Mouse (Mus musculus) CH12.LX (cell line): ENCODE data around the gene Syndig1. TPM values are rescaled to one million over a fixed set of nuclear protein-coding genes. Genes with fewer than 3 reads are reported as not detected.

Source experiments
- DNase-seq: peaks from one replicate; pipeline ENCODE4 v3.0.0-alpha.2; 2013; ENCODE audit errors: extremely low read depth
- H3K27ac ChIP-seq: 2 replicates; pipeline ENCODE4 v1.5.1; 2012; ENCODE audit warnings: low read depth, mild to moderate bottlenecking, control low read depth, moderate library complexity; ENCODE audit not compliant: insufficient read depth
- H3K27me3 ChIP-seq: replicated peaks from 2 replicates; pipeline ENCODE3; 2012; ENCODE audit warnings: inconsistent platforms
- H3K36me3 ChIP-seq, 2 experiments: replicated peaks in 1 of 2; 2 replicates each; pipeline versions ENCODE3 to v1.6.1; 2012; ENCODE audit warnings: inconsistent platforms in 1 of 2, low read length in 1 of 2, mild to moderate bottlenecking in 1 of 2, mixed read lengths in 1 of 2, moderate library complexity in 1 of 2; ENCODE audit not compliant: control insufficient read depth in 1 of 2, insufficient read depth in 1 of 2
- H3K4me1 ChIP-seq, 2 experiments: 2 replicates each; pipeline ENCODE4 v1.6.1; 2012; ENCODE audit warnings: inconsistent platforms in 1 of 2, moderate library complexity in 1 of 2; ENCODE audit not compliant: insufficient read depth in 2 of 2, control insufficient read depth in 1 of 2
- H3K4me2 ChIP-seq: 2 replicates; pipeline ENCODE4 v1.6.1; 2012; ENCODE audit warnings: low read depth, mild to moderate bottlenecking, control low read depth; ENCODE audit not compliant: poor library complexity, insufficient read depth, severe bottlenecking
- H3K4me3 ChIP-seq, 3 experiments: fragments of 150-350 bp in 1 of 3; sonication (generic) in 1 of 3; replicated peaks in 1 of 3; 2 replicates each; pipeline versions ENCODE3 to v1.5.1; 2011 to 2012; ENCODE audit warnings: low read depth in 2 of 3, low read length in 2 of 3, mild to moderate bottlenecking in 2 of 3, moderate library complexity in 2 of 3, control low read depth in 1 of 3, improper control_type of control experiment in 1 of 3, inconsistent platforms in 1 of 3, mixed read lengths in 1 of 3; ENCODE audit not compliant: poor library complexity in 1 of 3
- H3K79me2 ChIP-seq: replicated peaks from 2 replicates; pipeline ENCODE4 v1.6.1; 2012; ENCODE audit warnings: mild to moderate bottlenecking, moderate library complexity; ENCODE audit not compliant: control insufficient read depth, poor library complexity, insufficient read depth, severe bottlenecking; ENCODE audit errors: extremely low read depth
- H3K9ac ChIP-seq: 2 replicates; pipeline ENCODE4 v1.6.1; 2012; ENCODE audit warnings: low read depth, mild to moderate bottlenecking, control low read depth, moderate library complexity; ENCODE audit not compliant: insufficient read depth
- H3K9me3 ChIP-seq: replicated peaks from 2 replicates; pipeline ENCODE3; 2012; ENCODE audit warnings: low read length, inconsistent platforms, mixed read lengths
- BHLHE40 ChIP-seq: IDR thresholded peaks from 2 replicates; pipeline ENCODE4 v1.6.1; 2011; ENCODE audit warnings: mild to moderate bottlenecking, low read depth, low read length, improper control_type of control experiment
- CHD1 ChIP-seq: IDR thresholded peaks from 2 replicates; pipeline ENCODE4 v1.6.1; 2012; ENCODE audit warnings: low read depth, low read length, improper control_type of control experiment, inconsistent platforms
- CHD2 ChIP-seq: IDR thresholded peaks from 2 replicates; pipeline ENCODE4 v1.6.1; 2011; ENCODE audit warnings: low read length, improper control_type of control experiment
- EP300 ChIP-seq: IDR thresholded peaks from 2 replicates; pipeline ENCODE4 v1.6.1; 2011; ENCODE audit warnings: low read length, improper control_type of control experiment
- KAT2A ChIP-seq: IDR thresholded peaks from 2 replicates; pipeline ENCODE4 v1.6.1; 2012; ENCODE audit warnings: low read length, improper control_type of control experiment, inconsistent platforms; ENCODE audit not compliant: insufficient replicate concordance
- MAFK ChIP-seq: IDR thresholded peaks from 2 replicates; pipeline ENCODE4 v1.6.1; 2011; ENCODE audit warnings: low read length, improper control_type of control experiment; ENCODE audit not compliant: insufficient replicate concordance
- MAX ChIP-seq: IDR thresholded peaks from 2 replicates; pipeline ENCODE4 v1.6.1; 2011; ENCODE audit warnings: low read length, improper control_type of control experiment
- MEF2A ChIP-seq: IDR thresholded peaks from 2 replicates; pipeline ENCODE4 v1.6.1; 2014; ENCODE audit warnings: low read depth, mild to moderate bottlenecking, inconsistent platforms, low read length, improper control_type of control experiment, borderline replicate concordance
- MYC ChIP-seq: IDR thresholded peaks from 2 replicates; pipeline ENCODE4 v1.6.1; 2011; ENCODE audit warnings: low read depth, mild to moderate bottlenecking, improper control_type of control experiment, low read length
- NELFE ChIP-seq: IDR thresholded peaks from 2 replicates; pipeline ENCODE4 v1.6.1; 2011; ENCODE audit warnings: low read depth, low read length, improper control_type of control experiment
- PAX5 ChIP-seq: IDR thresholded peaks from 2 replicates; pipeline ENCODE4 v1.6.1; 2012; ENCODE audit warnings: low read length, inconsistent platforms, mixed read lengths
- POLR2AphosphoS2 ChIP-seq: IDR thresholded peaks from 2 replicates; pipeline ENCODE4 v1.6.1; 2011; ENCODE audit warnings: low read depth, low read length, improper control_type of control experiment
- RAD21 ChIP-seq: IDR thresholded peaks from 2 replicates; pipeline ENCODE4 v1.6.1; 2011; ENCODE audit warnings: low read depth, mild to moderate bottlenecking, low read length, improper control_type of control experiment, moderate library complexity
- SMC3 ChIP-seq: IDR thresholded peaks from 2 replicates; pipeline ENCODE4 v1.6.1; 2011; ENCODE audit warnings: low read depth, low read length, improper control_type of control experiment
- TCF12 ChIP-seq: IDR thresholded peaks from 2 replicates; pipeline ENCODE4 v1.6.1; 2014; ENCODE audit warnings: low read depth, mild to moderate bottlenecking, inconsistent platforms, low read length, improper control_type of control experiment
- UBTF ChIP-seq: IDR thresholded peaks from 2 replicates; pipeline ENCODE4 v1.6.1; 2012; ENCODE audit warnings: low read depth, mild to moderate bottlenecking, inconsistent platforms, low read length, improper control_type of control experiment, moderate library complexity
- USF1 ChIP-seq: IDR thresholded peaks from 2 replicates; pipeline ENCODE4 v1.6.1; 2014; ENCODE audit warnings: low read depth, mild to moderate bottlenecking, inconsistent platforms, low read length, improper control_type of control experiment
- USF2 ChIP-seq: conservative IDR thresholded peaks from 2 replicates; pipeline ENCODE4 v1.6.1; 2011; ENCODE audit warnings: low read depth, low read length, improper control_type of control experiment
- ZKSCAN1 ChIP-seq: IDR thresholded peaks from 2 replicates; pipeline ENCODE4 v1.6.1; 2012; ENCODE audit warnings: low read depth, inconsistent platforms, low read length, improper control_type of control experiment, borderline replicate concordance
- ZMIZ1 ChIP-seq: IDR thresholded peaks from 2 replicates; pipeline ENCODE4 v1.6.1; 2012; ENCODE audit warnings: low read depth, mild to moderate bottlenecking, inconsistent platforms, low read length, improper control_type of control experiment
- dilution Hi-C: fragments of 300-500 bp; cut with MboI; formaldehyde crosslinking; loops from 2 replicates; pipeline ENCODE4 v1.14.3; 2020; ENCODE audit warnings: low sequenced_read_pairs; ENCODE audit not compliant: extremely low pct_unique_long_range_greater_than_20kb, extremely low pct_ligation_motif_present
- in situ Hi-C: fragments of 300-500 bp; cut with MboI; formaldehyde crosslinking; loops from 3 replicates; pipeline ENCODE4 v1.14.3; 2019; ENCODE audit warnings: low sequenced_read_pairs, low pct_ligation_motif_present, low pct_unique_long_range_greater_than_20kb, mixed read lengths
- polyA plus RNA-seq: library from polyadenylated mRNA; unstranded; fragments of >175 nt; gene quantifications from 2 replicates; pipeline ENCODE4 v1.2.1, GENCODE M21; 2012; ENCODE audit warnings: low read depth; ENCODE audit not compliant: insufficient read length
- total RNA-seq, 2 experiments: library from RNA; depleted of rRNA; stranded (reverse); fragments of 300-350 nt in 1 of 2; fragments of >200 nt in 1 of 2; gene quantifications; 2 replicates each; pipeline ENCODE4 v1.2.3; 2012 to 2014

Gene Syndig1
- total and polyA plus RNA-seq, 3 experiments, result not detected

- Histone ChIP-seq H3K36me3 (no peaks in the 10 kb centered on the region), H3K4me1 (no peaks in the 10 kb centered on the region), H3K9me3 (no peaks in the 10 kb centered on the region), H3K79me2 (no peaks in the 10 kb centered on the region), H3K4me2 (no peak overlapping the region), H3K4me3 (no peak overlapping the region), H3K27ac (no peak overlapping the region), H3K27me3 (peaks cover 1% of the 10 kb centered on the region), H3K9ac (no peak overlapping the region)
- dilution Hi-C loops (no loop called here), in situ Hi-C loops (no loop called here)
- no peak for TF ChIP-seq USF2
- no peak for TF ChIP-seq KAT2A
- TF ChIP-seq ZKSCAN1, result no peak
- TF ChIP-seq CHD2, result no peak
- TF ChIP-seq BHLHE40, result no peak
- peak; percentile 3 for DNase-seq
Observed at GRCm38 (mm10) chr2:149820201-149820600, 8.8 kb upstream of the Syndig1 start.

GRCm38 (mm10) chr2:149829955-149830535 lies 1.0 kb downstream of the Syndig1 start:
- Histone ChIP-seq H3K4me1 (no peaks in the 10 kb centered on the region), H3K36me3 (no peaks in the 10 kb centered on the region), H3K27me3 (no peaks in the 10 kb centered on the region), H3K4me3 (no peak overlapping the region), H3K9ac (no peak overlapping the region), H3K4me2 (no peak overlapping the region), H3K27ac (no peak overlapping the region), H3K9me3 (peaks cover 14% of the 10 kb centered on the region), H3K79me2 (no peaks in the 10 kb centered on the region)
- in situ Hi-C loops, result no loop called here
- TF ChIP-seq CHD1 (no peak), PAX5 (no peak), BHLHE40 (no peak), NELFE (no peak), MEF2A (no peak), MAX (no peak), RAD21 (no peak), MAFK (no peak), USF1 (no peak), CHD2 (no peak), SMC3 (no peak), TCF12 (no peak), UBTF (no peak), EP300 (no peak), MYC (no peak), ZMIZ1 (no peak), POLR2AphosphoS2 (no peak)
- no peak for DNase-seq
- dilution Hi-C loops, result no loop called here
